Mouse (Mus musculus) adrenal gland, postnatal 36 days (tissue): ENCODE results near the gene Cep57. TPM values are rescaled to one million over a fixed set of nuclear protein-coding genes. Genes with fewer than 3 reads are reported as not detected.

Source experiments
- DNase-seq, 2 experiments: peaks; one replicate each; pipeline ENCODE4 v3.0.0; 2021; ENCODE audit warnings: mixed read lengths in 1 of 2
- long read RNA-seq, 2 experiments: library from polyadenylated mRNA; stranded (forward); transcript quantifications; one replicate each; pipeline ENCODE4 v2.0.0; 2021; ENCODE audit warnings: borderline sequencing depth in 2 of 2
- total RNA-seq, 2 experiments: library from RNA; stranded (reverse); gene quantifications; 2 replicates each; pipeline ENCODE4 v1.2.3; 2021

The Cep57 gene
- 10 to 100 TPM; 14.8 to 19.9 TPM for total RNA-seq
- long read RNA-seq, experiment 1, partial matches to known transcripts: 7 of 16 reads
- long read RNA-seq, experiment 1, other reads (novel, unspliced or antisense): 3 of 16 reads
- long read RNA-seq, experiment 2: 0 reads

DNA sequence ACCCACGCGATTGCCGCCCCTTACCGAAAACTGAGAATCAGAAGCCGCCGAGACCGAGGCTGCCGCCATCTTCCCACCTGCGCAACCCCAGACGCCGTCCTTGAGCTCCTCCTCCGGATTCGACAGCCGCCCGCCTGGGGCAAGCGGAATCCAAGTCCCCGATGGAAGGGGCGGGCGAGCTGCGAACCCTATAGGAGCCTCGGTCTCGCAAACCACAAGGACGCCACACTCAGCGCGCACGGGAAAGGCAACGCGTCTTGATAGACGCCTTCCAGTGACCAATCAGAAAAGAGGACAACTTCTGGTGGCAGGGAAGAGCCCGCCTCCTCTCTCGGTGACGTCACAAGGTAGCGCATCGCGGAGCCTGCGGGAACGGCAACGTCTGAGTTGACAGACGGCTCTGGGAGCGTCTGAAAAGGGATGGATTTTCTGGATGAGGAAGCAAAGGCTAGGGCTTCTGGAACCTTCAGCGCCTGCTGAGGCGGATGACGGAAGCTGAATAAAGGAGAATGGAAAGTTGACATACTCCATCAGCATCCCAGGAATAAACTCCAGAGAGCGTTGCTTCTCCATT lies at the start of gene Cep57:
Cep57 (minus strand) TSS at position 276 of the 574 bp plus-strand sequence.
- peak; percentile 93 to 94 for DNase-seq

DNA sequence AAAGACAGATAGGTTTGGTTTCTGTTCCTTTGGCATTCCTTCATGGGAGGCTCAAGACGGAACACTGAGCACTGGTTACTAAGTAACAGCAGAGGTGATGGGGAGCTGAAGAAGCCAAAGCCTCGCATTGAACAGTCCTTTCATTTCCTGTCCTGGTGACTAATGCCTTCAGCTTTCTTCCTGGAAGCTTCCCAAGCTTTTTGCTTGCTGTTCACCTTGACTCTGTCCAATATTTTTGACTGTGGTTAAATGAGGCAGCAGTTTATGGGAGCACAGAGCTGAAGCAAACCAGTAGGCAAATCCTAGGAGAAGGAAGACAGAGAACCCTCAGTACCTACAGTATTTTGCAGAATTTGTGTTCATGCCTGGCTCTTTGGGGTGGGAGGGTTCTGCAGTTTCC lies 48.4 kb upstream of the Cep57 start:
- DNase-seq: no peak

DNA sequence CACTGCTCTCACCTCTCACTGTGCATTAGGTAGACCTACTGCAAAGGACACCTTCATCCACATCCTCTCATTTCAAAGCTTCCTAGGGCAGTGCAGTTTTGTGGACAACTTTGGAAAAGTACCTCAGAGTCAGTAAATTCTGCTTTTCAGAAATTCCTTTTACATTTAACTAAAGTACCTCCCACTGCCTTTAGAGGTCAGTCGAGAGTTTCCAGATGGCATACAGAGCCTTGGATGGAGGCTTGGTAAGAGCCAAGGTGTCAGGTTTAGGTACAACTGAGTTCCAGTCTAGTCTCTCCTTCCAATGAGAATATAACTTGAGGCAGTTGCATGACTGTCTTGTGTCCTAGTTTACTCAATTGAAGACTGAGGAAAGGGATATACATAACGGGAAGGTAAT lies 47.5 kb upstream of the Cep57 start:
- DNase-seq: no peak

DNA sequence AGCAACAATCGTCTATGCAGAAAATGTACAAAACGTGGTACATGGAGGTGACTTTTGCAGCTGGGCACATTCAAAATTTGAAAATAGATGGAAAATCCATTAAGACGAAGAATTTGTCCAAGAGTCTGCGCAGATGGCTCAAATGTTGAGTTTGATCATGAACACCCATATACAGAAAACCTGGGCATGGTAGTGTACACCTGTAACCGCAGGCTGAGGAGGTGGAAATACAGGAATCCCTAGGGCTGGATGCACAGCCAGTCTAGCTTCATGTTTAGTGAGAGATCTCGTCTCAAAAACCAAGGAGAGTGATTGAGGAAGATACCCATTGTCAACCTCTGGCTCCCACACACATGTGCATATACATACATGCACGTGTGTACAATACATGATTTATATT lies 44.7 kb upstream of the Cep57 start:
- DNase-seq: no peak

DNA sequence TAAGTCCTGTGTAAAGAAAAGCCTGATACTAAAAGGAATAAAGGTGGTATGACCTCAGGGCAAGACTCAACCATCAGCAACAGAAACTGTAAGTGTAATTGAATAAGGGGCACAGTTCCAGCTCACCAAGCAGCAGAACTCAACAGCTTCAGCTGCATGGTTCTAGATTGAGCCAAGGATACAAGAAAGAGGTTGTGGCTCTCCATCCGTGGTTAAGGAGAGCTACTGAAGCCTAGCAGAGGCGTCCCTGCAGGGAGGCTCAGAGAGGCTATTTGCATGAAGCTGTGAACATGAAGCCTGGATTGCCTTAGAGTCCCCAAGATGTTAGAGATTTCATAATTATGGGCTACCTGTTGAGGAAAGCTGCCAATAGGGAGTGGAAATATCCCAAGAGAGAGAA lies 40.7 kb upstream of the Cep57 start:
- DNase-seq: no peak

DNA sequence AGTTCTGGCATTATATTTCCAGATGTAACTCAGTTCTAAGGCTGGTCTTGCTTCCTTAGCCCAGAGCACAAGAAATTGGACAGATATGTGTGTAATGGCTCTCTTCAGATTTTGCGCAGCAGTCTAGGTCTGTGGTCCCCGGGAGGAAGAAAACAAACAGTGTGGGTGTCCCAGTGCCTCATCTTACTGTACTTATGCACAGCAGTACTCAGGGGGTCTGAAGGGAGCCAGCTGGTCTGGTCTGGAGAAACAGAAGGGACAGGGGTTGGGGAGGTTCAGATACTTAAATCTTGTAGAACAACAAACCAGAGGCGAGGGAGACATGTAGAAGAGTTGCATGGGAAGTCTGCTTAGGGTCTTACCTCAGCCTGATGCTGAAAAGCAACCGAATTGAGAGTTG lies 29.9 kb upstream of the Cep57 start:
- no peak for DNase-seq

DNA sequence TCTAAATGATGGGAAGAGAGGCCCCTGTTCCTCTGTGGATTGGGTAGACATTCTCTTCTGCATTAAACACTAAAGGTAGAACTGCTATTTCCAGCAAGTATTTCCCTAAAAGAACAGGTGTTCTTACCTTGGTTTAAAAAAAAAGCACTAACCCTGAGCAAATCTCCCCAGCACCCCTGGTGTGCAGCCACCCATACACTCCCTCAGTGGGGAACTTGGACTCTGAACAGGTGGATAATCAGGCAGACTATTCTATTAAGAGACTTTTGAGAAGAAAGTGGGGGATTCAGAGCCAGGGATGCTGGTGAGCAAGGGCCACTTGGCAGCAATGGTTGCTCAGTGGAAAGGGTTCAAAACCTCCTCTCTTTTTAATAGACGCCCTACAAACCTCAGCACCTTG lies 29.3 kb upstream of the Cep57 start:
- DNase-seq: no peak

DNA sequence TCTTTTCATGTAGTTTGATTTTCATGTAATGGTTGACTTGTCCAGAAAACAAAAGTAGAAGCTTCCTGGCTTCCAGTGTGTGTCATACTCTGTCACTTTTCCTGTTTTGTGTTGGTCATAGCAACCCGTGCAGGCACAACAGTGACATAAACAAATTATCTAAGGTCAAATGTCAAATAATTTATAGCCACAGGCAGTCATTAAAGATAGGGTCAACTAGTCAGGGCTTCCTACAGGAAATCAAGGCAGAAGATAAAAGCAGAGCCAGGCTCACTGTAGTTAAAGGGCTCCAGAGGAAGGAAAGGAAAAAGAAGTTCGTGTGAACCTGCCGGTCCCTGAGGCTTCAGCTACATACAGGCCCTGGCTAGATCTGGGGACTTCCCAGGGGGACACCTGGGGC lies 27.0 kb upstream of the Cep57 start:
- DNase-seq: no peak

DNA sequence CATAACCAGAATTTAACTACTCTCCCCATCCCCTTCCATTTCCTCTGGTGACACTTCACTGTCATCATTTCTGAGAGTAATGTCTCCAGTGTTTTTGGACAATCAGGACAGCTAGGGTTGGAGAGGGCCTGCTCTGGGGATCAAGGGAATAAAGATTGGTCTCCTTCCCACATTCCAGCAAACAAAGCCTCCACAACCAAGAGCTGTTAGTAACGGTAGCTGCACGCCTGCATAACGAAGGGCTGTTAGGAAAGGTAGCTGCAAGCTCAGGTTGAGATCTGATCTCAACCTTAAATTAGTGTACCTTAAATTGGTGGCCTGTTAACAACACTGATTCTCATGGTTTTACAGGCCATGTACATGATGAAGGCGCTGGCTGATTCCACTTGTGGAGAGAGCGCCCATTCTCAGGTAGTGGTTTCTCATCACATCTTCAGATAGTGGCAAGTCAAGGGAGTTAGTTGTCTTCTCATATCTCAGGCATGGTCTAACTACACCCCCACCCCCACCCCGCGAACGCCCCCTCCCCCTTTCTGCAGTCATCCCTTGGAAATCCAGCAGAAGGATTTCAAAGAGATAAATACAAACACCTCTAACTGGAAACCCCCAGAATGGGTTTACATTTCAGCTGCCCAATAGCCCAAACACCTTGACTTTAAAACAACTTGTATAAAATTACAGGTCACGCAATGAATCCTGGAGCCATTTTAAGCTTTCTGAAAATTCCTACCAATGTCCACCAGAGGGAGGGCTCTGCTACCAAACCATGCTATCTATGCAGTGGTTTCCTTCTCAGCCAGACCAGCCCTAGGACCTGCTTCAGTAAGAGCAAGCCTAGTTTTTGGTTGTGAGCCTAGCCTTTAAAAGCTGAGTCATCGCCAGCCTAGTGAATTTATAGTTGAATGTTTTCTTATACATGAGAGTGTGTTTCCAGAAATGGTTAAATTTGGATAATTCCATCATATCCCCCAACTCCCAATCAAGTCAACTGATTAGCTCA lies 21.9 kb upstream of the Cep57 start:
- DNase-seq: peak; percentile 13 to 42

DNA sequence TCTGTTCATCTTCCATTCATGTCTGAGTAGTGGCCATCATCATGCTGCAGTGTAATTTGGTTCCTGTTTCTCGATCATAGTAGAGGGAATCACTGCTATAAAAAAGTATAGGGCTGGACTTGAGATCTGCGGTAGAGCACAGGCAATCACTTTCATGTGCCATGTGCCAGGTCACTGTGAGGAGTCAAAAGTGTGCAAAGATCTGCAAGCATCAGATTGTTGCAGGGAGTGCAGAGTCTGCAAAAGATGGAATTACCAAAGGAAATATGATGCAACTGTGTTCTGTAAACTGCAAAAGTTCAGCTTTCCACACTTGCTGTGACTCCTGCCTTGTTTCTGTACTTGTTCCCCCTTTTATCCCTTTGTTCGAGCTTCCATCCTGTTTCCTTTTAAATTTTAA lies 20.7 kb upstream of the Cep57 start:
- DNase-seq: no peak

DNA sequence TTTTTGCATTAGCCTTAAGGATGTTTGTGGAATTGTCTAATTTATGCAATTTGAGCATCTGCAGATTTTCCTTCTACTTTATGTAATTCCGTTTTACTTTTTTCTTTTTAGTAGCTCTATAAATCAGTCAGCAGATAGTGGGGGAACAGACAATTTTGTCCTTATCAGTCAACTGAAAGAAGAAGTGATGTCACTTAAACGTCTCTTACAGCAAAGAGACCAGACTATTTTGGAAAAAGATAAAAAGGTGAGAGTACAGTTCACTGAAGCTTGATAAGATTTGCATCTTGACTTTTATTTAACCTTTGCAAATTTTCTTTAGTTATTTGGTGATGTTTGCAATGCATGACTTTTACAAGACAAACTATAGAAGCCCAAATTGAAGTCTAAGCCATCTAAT lies 9.8 kb upstream of the Cep57 start:
- no peak for DNase-seq

DNA sequence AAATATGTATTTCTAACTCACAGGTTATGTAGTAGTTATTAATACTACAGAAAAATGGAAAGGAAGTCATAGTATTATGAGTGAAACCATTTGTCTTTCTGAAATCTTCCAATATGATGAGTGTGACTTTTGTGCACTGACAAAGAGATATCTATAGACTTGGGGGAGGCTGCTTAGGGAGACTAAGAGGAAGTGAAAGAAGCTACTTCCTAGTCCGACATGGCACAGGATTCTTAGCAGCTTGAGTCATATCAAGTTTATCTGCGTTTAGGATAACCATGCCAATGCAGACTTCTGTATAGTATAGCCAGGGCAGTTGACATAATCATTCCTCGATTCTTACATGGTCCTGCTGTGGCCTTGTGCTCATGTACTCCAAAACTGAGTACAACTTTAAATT lies 8.3 kb upstream of the Cep57 start:
- no peak for DNase-seq

DNA sequence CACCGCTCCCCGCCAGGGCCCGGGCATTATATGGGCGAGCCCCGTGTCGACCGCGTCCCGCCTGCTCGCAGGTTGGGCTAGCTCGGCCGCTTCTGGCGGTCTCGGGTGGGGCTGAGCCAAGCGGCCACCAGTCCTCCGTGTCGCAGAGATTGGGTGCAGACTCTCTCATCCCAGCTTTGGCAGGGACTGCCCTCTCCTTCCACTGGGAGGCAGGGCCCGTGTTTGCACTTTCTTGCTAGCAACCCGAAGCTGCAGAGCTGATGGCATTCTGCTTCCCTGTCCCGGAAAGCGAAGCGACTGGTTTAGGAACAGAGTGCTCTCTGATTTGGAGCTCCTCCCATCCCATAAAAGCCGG lies 1.2 kb upstream of the Cep57 start:
- no peak for DNase-seq

DNA sequence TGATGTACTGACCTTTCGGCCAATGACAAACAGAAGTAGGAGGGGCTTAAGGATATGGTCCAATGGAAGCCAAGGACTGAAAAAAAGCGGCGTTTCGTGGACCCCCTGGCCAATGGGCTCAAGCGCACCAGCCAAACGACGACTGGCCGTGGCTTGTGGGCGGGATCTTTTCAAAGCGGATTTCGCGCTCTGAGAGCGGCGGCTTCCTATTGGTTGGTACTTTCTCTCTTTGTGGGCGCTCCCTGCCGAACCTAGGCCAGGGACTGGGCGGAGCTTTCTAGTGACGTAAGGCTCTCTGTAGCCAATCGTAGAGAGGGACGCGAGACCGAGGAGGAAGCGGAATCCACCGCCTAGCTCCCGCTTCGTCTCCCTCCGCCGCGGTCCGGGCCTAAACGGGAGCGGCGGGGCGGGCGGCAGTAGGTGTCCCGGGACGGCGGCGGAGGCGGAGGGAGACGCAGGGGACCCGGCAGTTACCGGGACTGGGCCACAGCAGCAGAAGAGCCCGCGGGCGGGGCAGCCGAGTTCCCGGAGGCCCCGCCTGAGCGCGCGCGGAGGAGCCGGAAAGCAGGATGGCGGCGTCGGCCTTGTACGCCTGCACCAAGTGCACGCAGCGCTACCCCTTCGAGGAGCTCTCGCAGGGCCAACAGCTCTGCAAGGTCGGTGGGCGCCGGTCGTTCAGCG lies 639 bp upstream of the Cep57 start, which contains the start of gene Fam76b:
Fam76b (plus strand) TSS at position 311 of the 681 bp plus-strand sequence.
- peak; percentile 98 to 99 for DNase-seq

DNA sequence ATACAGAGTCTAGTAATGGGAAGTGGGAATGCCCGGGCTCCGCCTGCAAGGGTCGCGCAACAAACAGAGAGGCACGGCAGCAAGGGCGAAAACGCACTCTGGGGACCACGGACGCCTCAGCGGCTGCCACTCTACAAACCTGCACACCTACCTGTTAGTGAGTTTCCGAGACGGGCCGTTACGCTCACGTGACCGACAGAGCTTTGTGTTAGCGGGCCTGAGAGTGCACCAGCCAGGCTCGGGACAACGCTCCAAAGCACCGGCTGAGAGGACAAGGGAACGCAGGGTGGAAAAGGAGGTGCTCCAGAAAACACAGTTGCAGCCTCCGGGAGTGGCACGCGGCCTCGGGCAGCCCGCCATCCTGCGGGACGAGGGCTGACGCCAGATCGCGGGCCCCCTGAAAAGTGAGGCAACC lies 509 bp downstream of the Cep57 start:
- peak; percentile 68 to 73 for DNase-seq

DNA sequence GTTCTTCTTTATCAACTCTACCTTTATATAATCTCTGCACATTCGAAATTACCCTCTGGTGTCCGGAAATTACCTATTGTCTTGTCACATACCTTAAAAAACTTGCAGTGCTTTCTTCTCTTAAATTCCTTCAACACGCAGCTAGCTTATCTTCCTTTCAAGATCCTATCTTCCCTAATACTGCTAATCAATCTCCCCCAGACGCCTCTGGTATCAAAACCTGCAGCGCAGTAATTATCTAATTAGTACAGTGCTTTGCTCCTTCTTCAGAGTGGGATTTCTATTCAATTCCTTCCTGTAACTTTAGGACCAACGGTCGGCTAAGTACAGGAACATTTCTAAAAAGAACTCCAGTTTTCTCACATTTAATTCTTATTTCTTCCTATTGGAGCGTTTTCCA lies 1.0 kb downstream of the Cep57 start:
- no peak for DNase-seq

DNA sequence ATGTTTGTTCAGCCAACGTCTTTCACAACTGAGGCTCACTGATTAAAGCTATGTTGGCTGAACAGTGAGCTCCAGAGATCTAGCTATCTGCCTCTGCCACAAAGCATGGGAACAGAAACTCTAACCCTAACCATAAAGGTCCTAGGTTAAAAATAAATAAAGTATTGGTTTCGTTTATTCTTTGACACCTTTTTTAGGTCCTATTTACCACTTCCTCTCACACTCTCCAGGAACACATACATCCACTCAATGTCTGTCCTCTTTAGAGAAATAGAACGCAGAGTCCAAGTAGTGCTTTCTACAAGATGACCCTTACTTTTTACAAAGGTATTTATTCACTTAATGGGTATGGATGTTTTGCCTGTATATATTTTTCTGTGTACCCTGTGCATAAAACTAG lies 6.1 kb downstream of the Cep57 start:
- DNase-seq: no peak

DNA sequence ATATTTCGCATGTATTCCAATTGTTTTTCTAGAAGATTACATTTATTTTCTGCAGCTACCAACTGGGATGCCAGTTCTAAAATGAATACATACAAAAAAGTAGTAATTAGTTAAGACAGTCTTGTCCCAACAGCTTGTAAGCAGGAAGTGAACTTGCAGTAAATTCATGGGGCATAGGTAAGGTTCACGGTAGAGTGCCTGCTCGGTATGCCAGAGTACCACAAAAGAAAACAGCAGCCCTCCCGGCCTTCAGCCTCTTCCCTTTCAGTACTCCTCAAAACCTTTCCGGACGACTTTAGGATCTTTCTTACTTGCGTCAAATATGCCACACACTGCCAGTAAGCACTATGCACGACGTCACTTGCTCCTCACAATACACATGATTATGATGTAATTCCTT lies 8.5 kb downstream of the Cep57 start:
- DNase-seq: no peak

DNA sequence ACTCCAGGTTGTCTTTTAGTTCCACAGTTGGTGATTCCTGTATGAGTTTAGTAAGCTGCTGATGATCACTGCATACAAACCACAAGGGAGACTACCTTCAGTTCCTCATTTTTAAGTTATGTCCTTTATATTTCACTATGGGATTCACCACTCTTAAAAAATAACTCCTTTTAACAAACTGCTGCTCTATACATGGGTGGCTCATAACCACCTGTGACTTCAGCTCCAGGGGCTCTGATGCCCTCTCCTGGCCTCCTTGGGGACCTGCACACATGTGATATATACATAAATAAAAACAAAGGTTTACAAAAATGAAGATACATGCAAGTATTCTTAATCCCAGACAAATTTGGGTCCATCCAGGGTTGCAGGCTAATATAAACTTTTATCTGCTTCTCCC lies 17.0 kb downstream of the Cep57 start:
- no peak for DNase-seq

DNA sequence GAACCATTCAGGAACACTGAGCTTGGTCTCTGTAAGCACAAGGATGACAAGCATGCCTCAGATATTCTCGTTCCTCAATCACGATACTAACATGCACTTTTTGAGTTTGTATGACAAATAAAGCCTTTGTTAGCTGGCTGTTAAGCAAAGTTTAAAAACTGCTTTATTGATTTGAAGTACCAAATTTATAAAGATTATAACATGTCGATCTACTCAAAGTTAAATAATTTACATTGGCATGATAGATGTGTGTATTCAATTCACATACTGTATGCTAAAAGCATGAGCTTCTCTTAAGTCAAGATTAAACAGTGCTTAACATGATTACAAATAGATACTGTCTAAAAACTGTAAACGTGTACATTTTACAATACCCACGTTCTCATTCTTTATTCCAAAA lies 19.2 kb downstream of the Cep57 start:
- DNase-seq: no peak

DNA sequence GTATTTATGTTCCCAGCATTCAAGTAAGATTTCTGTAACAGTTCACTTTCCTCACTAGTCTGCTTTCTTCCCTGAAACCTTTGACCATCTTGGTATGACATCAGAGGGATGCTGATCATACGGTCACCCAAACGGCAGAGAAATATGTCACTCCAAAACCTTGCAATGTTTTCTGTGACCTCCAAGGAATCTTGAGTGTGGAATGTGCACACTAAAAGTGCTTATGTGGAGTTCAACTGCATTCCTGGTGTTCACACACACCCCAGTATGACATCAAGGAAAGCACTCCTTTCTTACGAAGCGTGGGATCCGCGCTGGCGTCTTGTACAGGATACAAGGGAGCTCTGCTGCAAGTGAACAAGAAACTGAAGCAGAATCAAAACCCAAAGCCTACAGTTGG lies 20.1 kb downstream of the Cep57 start:
- DNase-seq: no peak

DNA sequence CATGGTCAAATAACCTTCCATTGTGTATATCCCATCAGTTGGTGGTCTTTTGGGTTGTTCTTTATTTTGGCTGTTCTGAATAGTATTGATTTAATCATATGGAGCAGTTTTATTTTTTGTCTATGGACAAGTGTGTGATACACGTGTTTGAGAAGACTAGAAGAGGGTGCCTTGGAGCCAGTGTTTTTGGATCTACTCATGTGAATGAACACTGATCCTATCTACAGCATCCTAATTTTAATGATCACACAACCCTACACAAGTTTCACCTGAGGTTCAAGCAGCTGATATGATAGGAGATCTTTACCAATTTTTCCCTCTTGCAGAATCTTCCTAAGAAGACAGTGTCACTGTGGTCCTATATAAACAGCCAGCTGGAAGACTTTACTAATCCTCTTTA lies 22.4 kb downstream of the Cep57 start:
- no peak for DNase-seq

DNA sequence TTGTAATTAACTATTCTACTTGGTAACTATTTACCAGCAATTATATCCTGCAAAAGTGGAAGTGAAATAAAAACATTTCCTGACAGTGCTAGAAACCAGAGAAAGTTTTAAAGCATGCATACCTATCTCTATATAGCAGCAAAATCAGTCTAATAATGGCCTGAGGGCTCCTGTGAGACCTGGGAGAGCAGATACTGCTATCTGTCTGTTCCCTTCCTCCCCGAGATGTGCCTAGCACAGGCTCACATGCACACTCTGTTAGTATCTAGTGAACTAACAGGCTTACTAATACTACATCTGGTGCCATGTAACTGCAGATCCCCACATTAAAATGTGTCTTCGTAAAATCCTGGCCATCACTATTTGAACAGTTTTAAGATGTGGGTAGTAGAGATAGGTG lies 32.2 kb downstream of the Cep57 start:
- DNase-seq: no peak
